Mouse (Mus musculus) spleen, adult 18-20 months (tissue): ENCODE data around the gene Pou2f2.

Experiments used
- DNase-seq, 2 experiments: peaks; one replicate each; pipeline ENCODE4 v3.0.0; 2022; ENCODE audit warnings: mixed read lengths in 2 of 2

Pou2f2 gene

GRCm38 (mm10) chr7:25195148-25195547 is 15.6 kb upstream of the Pou2f2 start:
- DNase-seq, result no peak

GRCm38 (mm10) chr7:25192110-25192509 is 12.6 kb upstream of the Pou2f2 start:
- DNase-seq, result no peak

GRCm38 (mm10) chr7:25190806-25191205 is 11.3 kb upstream of the Pou2f2 start:
- DNase-seq, result no peak

- peak; percentile 73 to 89 for DNase-seq
Observed at GRCm38 (mm10) chr7:25187662-25188650, 8.4 kb upstream of the Pou2f2 start.

GRCm38 (mm10) chr7:25184091-25184490 is 4.6 kb upstream of the Pou2f2 start:
- DNase-seq, result no peak

GRCm38 (mm10) chr7:25181814-25182213 is 2.3 kb upstream of the Pou2f2 start:
- peak; percentile 32 to 47 for DNase-seq

GRCm38 (mm10) chr7:25181331-25181790 is 1.8 kb upstream of the Pou2f2 start:
- peak; percentile 56 to 66 for DNase-seq

- no peak for DNase-seq
Observed at GRCm38 (mm10) chr7:25180512-25180911, 986 bp upstream of the Pou2f2 start.

GRCm38 (mm10) chr7:25178787-25179605 is 530 bp downstream of the Pou2f2 start:
- no peak for DNase-seq

- no peak for DNase-seq
Observed at GRCm38 (mm10) chr7:25178317-25178716, 1.2 kb downstream of the Pou2f2 start.

GRCm38 (mm10) chr7:25174343-25174742 is 5.2 kb downstream of the Pou2f2 start:
- DNase-seq, result no peak

- DNase-seq, result no peak
Observed at GRCm38 (mm10) chr7:25172669-25173068, 6.9 kb downstream of the Pou2f2 start.

- no peak for DNase-seq
Observed at GRCm38 (mm10) chr7:25170583-25170982, 8.9 kb downstream of the Pou2f2 start.

GRCm38 (mm10) chr7:25166106-25166505 is 13.4 kb downstream of the Pou2f2 start:
- DNase-seq, result no peak

GRCm38 (mm10) chr7:25156158-25156648 is 23.3 kb downstream of the Pou2f2 start:
- DNase-seq, result no peak

GRCm38 (mm10) chr7:25155469-25156157 is 23.9 kb downstream of the Pou2f2 start:
- DNase-seq, result peak; percentile 42 to 43

GRCm38 (mm10) chr7:25154648-25155047 is 24.9 kb downstream of the Pou2f2 start:
- no peak for DNase-seq

- DNase-seq, result no peak
Observed at GRCm38 (mm10) chr7:25153841-25154240, 25.7 kb downstream of the Pou2f2 start.

GRCm38 (mm10) chr7:25151916-25152556 is 27.5 kb downstream of the Pou2f2 start:
- no peak for DNase-seq

GRCm38 (mm10) chr7:25151009-25151408 is 28.5 kb downstream of the Pou2f2 start:
- no peak for DNase-seq

GRCm38 (mm10) chr7:25150151-25150663 is 29.3 kb downstream of the Pou2f2 start:
- DNase-seq, result no peak

- DNase-seq, result no peak
Observed at GRCm38 (mm10) chr7:25145896-25146295, 33.6 kb downstream of the Pou2f2 start.
